Mouse (Mus musculus) kidney, postnatal 10 days (tissue): ENCODE data around the gene Igdcc3.
"Not testable (repeated sequence)": the region's sequence is repeated elsewhere in the genome, so short reads cannot be mapped to it uniquely, and the experiment has no call there.

ENCODE experiments used
- DNase-seq: peaks from one replicate; pipeline ENCODE4 v3.0.0; 2021; ENCODE audit warnings: mixed read lengths

Igdcc3 gene

DNA sequence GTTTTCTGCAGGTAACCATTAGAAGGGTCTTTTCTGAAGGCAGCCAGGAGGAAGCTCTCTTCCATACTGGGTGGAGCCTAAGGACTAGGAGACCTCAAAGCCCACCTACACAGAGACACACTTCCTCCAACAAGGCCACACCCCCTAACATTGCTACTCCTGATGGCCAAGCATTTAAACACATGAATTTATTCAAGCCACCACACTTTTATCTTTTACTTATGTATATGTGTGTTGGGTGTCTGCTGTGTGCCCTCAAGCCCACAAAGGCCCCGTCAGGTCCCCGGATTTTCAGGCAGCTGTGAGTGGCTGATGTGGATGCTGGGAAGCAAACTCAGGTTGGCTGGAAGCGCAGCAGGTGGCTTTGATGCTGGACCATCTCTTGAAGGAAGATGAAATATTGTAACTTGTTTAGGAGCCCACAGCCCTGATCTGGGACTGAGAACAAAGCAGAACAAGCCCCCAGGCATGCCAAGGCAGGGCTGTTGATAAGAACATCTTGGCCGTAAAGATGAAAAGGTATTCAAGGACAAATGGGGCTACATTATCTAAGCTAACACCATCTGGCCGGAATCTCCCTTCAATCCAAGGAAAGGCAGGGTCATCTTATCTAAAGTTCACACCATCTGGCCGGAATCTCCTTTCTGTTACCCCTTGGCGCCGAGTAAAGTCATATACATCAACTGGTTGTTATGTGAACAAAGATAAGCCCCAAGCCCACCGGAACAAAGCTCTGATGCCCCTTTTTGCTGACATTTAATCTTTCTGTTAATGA, 66.2 kb downstream of the Igdcc3 start:
- DNase-seq = not testable (repeated sequence)

DNA sequence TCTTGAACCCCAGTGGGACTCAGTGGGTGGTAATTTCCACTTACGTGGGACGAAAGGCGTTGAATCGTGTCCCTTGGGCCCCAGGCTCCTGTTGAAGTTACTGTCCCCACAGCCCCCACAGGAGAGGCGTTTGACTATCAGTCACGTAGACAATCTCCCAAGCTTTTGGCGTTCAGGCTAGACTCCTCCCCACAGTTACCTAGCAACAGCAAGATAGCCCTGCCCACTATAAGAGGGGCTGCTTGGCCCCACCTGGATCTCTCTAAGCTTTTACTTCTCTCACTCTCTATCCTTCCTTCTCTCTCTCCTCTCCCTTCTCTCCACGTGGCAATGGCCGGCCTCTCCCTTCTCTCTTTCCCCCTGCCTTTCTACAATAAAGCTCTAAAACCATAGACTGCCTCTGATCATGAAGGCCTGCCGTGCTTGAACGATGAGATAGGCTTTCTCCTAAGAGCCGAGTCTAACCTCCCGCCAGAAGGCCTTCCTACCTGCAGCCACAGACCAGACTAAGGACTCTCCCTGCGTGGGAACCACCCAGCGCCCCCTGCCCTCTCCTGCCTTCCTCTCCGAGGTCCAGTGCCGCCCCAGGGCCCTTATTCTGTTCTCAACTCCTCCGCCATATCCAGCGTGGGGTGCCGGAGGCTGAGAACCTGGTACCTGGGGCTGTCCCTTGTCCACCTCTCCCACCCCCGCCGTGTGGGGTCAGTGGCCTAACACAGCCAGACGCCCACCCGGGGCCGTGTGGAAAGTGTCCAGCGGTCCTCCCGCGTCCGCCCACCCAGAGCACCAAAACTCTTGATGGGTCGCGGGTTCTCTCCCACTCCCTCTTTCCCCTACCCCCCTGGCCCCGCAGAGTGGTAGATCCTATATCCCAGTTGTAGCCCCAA, 67.5 kb downstream of the Igdcc3 start:
- no peak for DNase-seq

DNA sequence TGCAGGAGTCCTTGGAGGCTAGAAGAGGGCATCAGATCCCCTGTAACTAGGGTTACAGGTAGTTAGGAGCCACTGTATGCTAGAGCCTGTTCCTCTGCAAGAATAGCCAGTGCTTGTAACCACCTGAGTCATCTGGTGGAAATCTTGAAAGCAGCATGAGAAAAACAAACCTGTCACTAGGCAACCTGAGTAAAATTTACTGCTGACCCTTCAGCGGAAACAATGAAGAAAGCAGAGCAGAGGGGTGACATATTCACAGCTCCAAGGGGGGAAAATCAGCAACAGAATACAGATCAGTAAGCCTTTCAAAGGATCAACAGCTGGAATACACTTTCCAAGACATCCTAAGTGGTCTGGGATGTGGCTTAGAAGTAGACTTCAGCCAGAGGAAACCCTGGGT, 70.6 kb downstream of the Igdcc3 start:
- no peak for DNase-seq

- peak; percentile 51 for DNase-seq
Observed at GRCm38 (mm10) chr9:65214425-65214777, 73.4 kb downstream of the Igdcc3 start.

DNA sequence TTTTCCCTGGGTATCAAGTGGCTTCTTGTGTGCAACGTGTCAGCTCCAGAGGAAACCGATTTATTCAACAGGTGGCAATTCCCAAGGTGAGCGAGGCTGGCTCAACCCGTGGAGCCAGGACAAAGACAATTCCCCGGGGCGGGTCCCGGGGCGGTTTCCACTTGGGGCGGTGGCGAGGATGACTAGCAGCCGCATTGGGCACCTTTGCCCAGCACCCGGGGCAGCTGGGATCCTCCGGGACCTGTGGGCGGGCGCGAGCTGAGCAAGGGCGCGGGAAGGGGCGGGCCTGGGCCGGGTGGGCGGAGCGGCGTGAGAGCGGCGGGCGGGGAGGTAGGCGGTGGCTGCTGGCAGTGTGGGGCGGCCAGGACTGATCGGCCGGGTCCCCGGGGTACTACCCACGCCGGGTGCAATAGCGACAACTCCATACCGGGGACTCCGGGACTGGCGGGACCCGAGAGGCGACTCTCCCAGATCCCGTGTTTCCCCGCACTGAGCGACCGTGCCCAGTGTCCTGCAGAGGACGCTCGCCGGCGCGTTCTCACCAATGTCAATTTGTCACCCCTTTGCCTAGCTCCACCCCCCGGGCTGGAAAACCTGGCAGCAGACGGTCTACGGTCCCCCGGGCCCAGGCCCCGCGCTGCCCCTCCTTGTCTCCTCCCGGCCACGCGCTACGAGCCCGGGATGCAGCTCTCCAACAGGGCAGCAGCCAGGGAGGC, 73.9 kb downstream of the Igdcc3 start:
- DNase-seq = peak; percentile 96

- peak; percentile 66 for DNase-seq
Observed at GRCm38 (mm10) chr9:65215494-65216126, 74.6 kb downstream of the Igdcc3 start.

GRCm38 (mm10) chr9:65216972-65217371, 76.0 kb downstream of the Igdcc3 start:
- no peak for DNase-seq

DNA sequence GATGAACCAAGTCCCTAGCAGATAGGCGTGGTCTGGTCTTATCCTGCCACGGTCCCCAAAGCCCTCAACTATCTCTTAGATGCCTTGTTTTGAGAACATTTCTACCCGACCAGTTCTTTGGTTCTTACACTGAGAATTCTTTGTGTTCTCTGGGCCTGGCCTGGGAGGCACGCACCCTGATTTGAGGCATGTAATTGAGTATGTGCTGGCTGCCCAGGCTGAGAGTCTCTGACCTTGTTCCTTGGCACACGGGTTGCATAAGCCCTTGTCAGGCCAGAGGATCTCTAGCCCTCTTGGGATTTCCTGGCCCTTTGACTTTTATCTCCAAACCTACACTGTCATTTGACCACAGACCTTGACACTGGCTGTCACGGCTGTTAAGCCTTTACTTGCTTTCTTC, 76.7 kb downstream of the Igdcc3 start:
- no peak for DNase-seq

DNA sequence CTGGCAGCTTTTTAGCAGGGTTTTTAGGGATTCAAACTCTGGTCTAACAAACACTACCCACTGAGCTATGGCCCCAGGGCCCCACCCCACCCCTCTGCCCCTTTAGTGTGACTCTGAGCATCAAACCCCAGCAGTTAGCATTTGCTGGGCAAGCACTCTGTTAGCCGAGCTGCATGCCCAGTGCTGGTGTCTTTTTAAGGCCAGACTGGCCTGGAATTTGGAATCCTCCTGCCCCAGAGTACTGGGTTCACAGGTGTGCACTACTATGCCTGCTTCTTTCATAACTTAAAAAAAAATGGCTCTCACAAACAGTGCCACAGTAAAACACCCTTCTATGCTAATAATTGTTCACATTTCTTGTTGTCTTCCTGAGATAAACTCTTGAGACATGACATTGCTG, 77.9 kb downstream of the Igdcc3 start:
- DNase-seq = no peak

DNA sequence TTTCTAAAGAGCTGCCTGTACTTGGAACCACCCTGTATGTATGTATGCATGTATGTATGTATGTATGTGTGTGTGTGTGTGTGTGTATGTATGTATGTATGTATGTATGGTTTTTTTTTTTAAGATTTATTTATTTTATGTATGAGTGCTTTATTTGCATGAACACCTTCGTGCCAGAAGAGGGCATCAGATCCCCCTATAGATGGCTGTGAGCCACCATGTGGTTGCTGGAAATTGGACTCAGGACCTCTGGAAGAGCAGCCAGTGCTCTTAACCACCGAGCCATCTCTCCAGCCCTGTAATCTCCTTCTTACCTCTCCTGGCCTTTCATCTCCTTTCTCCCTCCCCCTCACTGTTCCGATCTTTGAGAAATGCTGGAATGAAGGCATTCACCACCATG, 79.4 kb downstream of the Igdcc3 start:
- not testable (repeated sequence) for DNase-seq

DNA sequence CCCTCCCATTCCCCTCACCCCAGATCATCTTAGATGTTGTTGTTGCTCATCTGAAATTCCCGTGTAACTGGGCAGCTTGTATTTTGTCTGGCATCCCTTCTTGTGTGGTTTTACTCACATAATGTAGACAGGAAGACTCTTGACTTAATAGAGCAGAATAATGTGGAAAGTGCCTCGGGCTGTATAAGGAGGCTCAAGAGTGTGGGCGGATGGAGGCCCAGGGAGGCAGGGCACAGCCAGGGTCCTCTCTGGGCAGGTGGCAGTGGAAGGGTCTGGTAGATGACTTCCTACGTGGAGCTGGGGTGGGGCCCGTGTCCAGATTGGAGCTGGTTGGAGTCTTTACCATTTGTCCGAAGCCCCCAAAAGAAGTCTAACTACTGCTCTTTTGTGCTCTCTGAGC, 82.9 kb downstream of the Igdcc3 start:
- DNase-seq = no peak

GRCm38 (mm10) chr9:65225795-65226194, 84.8 kb downstream of the Igdcc3 start:
- peak; percentile 62 for DNase-seq

- no peak for DNase-seq
Observed at GRCm38 (mm10) chr9:65230250-65230649, 89.3 kb downstream of the Igdcc3 start.

GRCm38 (mm10) chr9:65231284-65231683, 90.3 kb downstream of the Igdcc3 start:
- no peak for DNase-seq

DNA sequence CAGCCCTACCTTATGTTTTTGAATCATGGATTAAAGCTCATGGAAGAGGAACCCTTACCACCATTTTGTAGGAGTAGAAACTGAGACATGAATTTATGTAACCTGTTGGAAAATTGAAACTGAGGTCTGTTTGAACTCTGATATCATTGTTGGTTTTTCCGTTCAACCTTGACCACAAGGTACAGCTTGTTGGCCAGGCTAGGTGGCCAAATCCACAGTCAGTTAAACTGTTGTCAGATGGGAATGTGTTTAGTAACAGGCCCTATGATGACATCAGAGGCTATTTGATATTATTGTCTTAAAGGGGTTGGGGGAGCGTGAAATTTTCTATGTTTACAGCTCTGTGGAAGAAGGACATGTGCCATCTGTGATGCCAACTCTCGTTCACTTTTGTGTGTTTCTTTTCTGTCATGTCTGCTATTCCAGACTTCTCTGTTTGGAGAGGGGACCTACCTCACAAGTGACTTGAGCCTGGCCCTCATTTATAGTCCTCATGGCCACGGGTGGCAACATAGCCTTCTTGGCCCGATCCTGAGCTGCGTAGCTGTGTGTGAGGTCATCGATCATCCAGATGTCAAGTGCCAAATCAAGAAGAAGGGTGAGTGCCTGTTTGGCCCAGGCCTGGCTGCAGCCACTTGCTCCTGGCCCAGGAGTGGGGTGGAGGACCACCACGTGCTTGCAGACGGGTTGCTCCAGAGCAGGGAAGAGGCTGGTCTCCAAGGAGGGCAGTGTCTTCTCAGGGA, 92.4 kb downstream of the Igdcc3 start:
- no peak for DNase-seq

DNA sequence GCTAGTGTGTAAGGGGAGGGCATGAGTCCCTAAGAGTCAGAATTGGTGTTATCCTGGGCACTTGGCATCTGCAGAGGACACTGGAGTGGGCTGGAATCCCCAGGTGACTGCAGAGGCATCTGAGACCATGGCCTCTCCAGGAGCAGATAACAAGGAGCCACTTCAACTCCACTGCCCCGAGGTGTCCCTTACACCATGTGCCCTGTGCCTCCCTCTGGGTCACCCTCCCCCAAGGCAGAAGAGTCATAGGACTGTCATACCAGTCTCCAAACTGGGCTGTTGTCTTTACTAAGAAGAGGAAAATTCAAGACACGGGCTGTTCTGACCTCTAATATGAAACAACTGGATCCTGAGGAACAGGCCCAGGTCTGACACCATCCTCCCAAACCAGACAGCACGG, 93.7 kb downstream of the Igdcc3 start:
- no peak for DNase-seq
